35 mouse cellular contexts compared by ENCODE assay signal in genomic region chr13:58280528-58280927, GRCm38 (mm10).
"Had no signal": no experiment of that assay in that cellular context is flagged by ENCODE, and none has a peak within 500 bp of the region (broad histone marks: within the 10 kb centered on the region; RNA-seq: fewer than 3 reads in every experiment).

No protein-coding gene starts in this region.

- H3K4me1 ChIP-seq: heart, embryonic 15.5 days; intestine, embryonic 15.5 days had no signal

- ATAC-seq: hindbrain, embryonic 16.5 days; hindbrain, postnatal 0 days; inflammation-experienced regulatory T-cells, adult 6 months; intestine, embryonic 15.5 days; intestine, embryonic 16.5 days; intestine, postnatal 0 days had no signal

- H3K9ac ChIP-seq: heart, embryonic 12.5 days; heart, embryonic 13.5 days; heart, embryonic 15.5 days; hindbrain, embryonic 12.5 days; hindbrain, embryonic 13.5 days; hindbrain, embryonic 14.5 days; hindbrain, embryonic 15.5 days; intestine, embryonic 15.5 days; kidney, embryonic 15.5 days had no signal

- H3K27ac ChIP-seq: heart, embryonic 10.5 days; heart, embryonic 13.5 days; heart, embryonic 15.5 days; hindbrain, embryonic 12.5 days; hindbrain, embryonic 13.5 days; hindbrain, embryonic 14.5 days; hindbrain, embryonic 15.5 days; hindbrain, postnatal 0 days; intestine, embryonic 15.5 days; kidney, embryonic 15.5 days; kidney, postnatal 0 days; layer of hippocampus, adult 2 months; left cerebral cortex, adult 2 months had no signal

- H3K36me3 ChIP-seq: heart, embryonic 10.5 days; heart, embryonic 12.5 days; heart, embryonic 13.5 days; heart, embryonic 15.5 days; hindbrain, embryonic 12.5 days; hindbrain, embryonic 13.5 days; hindbrain, embryonic 15.5 days; intestine, embryonic 15.5 days; kidney, embryonic 15.5 days had no signal

- H3K4me2 ChIP-seq: heart, embryonic 11.5 days; heart, embryonic 12.5 days; heart, embryonic 13.5 days; heart, embryonic 15.5 days; hindbrain, embryonic 12.5 days; hindbrain, embryonic 13.5 days; hindbrain, embryonic 14.5 days; hindbrain, embryonic 15.5 days; intestine, embryonic 15.5 days; kidney, embryonic 15.5 days had no signal

- H3K27me3 ChIP-seq: hindbrain, embryonic 15.5 days; intestine, embryonic 15.5 days had no signal

- H3K9me3 ChIP-seq: heart, embryonic 10.5 days; heart, embryonic 12.5 days; heart, embryonic 13.5 days; heart, embryonic 15.5 days; hindbrain, embryonic 12.5 days; hindbrain, embryonic 13.5 days; hindbrain, embryonic 15.5 days; intestine, embryonic 15.5 days; kidney, embryonic 15.5 days had no signal

- H3K4me3 ChIP-seq: heart, embryonic 10.5 days; heart, embryonic 12.5 days; heart, embryonic 13.5 days; heart, embryonic 15.5 days; hindbrain, embryonic 12.5 days; hindbrain, embryonic 13.5 days; hindbrain, embryonic 15.5 days; intestine, embryonic 15.5 days; kidney, embryonic 15.5 days; layer of hippocampus, adult 2 months; left cerebral cortex, adult 2 months had no signal

- DNase-seq: heart, postnatal 10 days; heart, postnatal 14 days; heart, postnatal 36 days; heart, postnatal 4 days; kidney, adult 11 months; kidney, adult 18-20 months; kidney, adult 2 months; kidney, adult 8-10 months; kidney, adult 9 months; kidney, postnatal 10 days; kidney, postnatal 14 days; kidney, postnatal 25 days; kidney, postnatal 36 days; kidney, postnatal 4 days; layer of hippocampus, adult 9-11 months; layer of hippocampus, postnatal 36 days had no signal
